In genomic region chr1:190766800-190767199, GRCm38 (mm10) we compare ENCODE assay signal across 36 mouse cellular contexts.
"Had no signal": no experiment of that assay in that cellular context is flagged by ENCODE, and none has a peak within 500 bp of the region (broad histone marks: within the 10 kb centered on the region; RNA-seq: fewer than 3 reads in every experiment).

No protein-coding gene starts in this region.

- H3K36me3 ChIP-seq: heart, embryonic 13.5 days; heart, embryonic 15.5 days; hindbrain, embryonic 12.5 days; hindbrain, embryonic 15.5 days; intestine, embryonic 15.5 days; kidney, embryonic 15.5 days had no signal

- H3K9ac ChIP-seq: heart, embryonic 12.5 days; heart, embryonic 13.5 days; heart, embryonic 15.5 days; hindbrain, embryonic 12.5 days; hindbrain, embryonic 13.5 days; hindbrain, embryonic 14.5 days; hindbrain, embryonic 15.5 days; intestine, embryonic 15.5 days; kidney, embryonic 15.5 days had no signal

- H3K27me3 ChIP-seq: heart, embryonic 15.5 days; hindbrain, embryonic 13.5 days; hindbrain, embryonic 15.5 days; intestine, embryonic 15.5 days; kidney, embryonic 15.5 days had no signal

- H3K4me2 ChIP-seq: heart, embryonic 11.5 days; heart, embryonic 12.5 days; heart, embryonic 13.5 days; heart, embryonic 15.5 days; hindbrain, embryonic 12.5 days; hindbrain, embryonic 13.5 days; hindbrain, embryonic 14.5 days; hindbrain, embryonic 15.5 days; intestine, embryonic 15.5 days; kidney, embryonic 15.5 days had no signal

- ATAC-seq: hindbrain, embryonic 16.5 days; hindbrain, postnatal 0 days; inflammation-experienced regulatory T-cells, adult 6 months; intestine, embryonic 15.5 days; intestine, embryonic 16.5 days; intestine, postnatal 0 days had no signal

- H3K4me3 ChIP-seq: heart, adult 2 months; heart, embryonic 10.5 days; heart, embryonic 12.5 days; heart, embryonic 13.5 days; heart, embryonic 15.5 days; hindbrain, embryonic 10.5 days; hindbrain, embryonic 12.5 days; hindbrain, embryonic 13.5 days; hindbrain, embryonic 15.5 days; intestine, embryonic 15.5 days; kidney, embryonic 15.5 days; layer of hippocampus, adult 2 months had no signal

- H3K27ac ChIP-seq: heart, adult 2 months; heart, embryonic 10.5 days; heart, embryonic 13.5 days; heart, embryonic 15.5 days; hindbrain, embryonic 10.5 days; hindbrain, embryonic 12.5 days; hindbrain, embryonic 13.5 days; hindbrain, embryonic 14.5 days; hindbrain, embryonic 15.5 days; hindbrain, postnatal 0 days; intestine, embryonic 15.5 days; kidney, embryonic 15.5 days; kidney, postnatal 0 days; layer of hippocampus, adult 2 months had no signal

- H3K9me3 ChIP-seq: heart, embryonic 10.5 days; heart, embryonic 15.5 days; hindbrain, embryonic 13.5 days; hindbrain, embryonic 15.5 days; intestine, embryonic 15.5 days; kidney, embryonic 15.5 days had no signal

- DNase-seq: heart, adult 18-20 months; heart, adult 2 months; heart, postnatal 10 days; heart, postnatal 14 days; heart, postnatal 36 days; heart, postnatal 4 days; kidney, adult 11 months; kidney, adult 18-20 months; kidney, adult 2 months; kidney, adult 8-10 months; kidney, adult 9 months; kidney, postnatal 10 days; kidney, postnatal 14 days; kidney, postnatal 25 days; kidney, postnatal 36 days; kidney, postnatal 4 days; layer of hippocampus, adult 9-11 months had no signal
